Mouse (Mus musculus): ENCODE measurements at regions not wholly inside any gene's neighbourhood (a gene's known extent, or its start where the extent isn't known, plus 50 kb on each side); places are given as distances from the start of the nearest gene placed in this dataset.

GRCm38 (mm10) chr19:45288722-45289121, 53.1 kb upstream of the Lbx1 start:
- no peak for DNase-seq (ENCODE audit: low spot score)

GRCm38 (mm10) chr19:45297812-45298211, 62.2 kb upstream of the Lbx1 start:
- peak; percentile 71 for DNase-seq (ENCODE audit: low spot score)

- no peak for DNase-seq (ENCODE audit: low spot score)
Observed at GRCm38 (mm10) chr19:45299341-45299740, 63.7 kb upstream of the Lbx1 start.

- no peak for DNase-seq (ENCODE audit: low spot score)
Observed at GRCm38 (mm10) chr19:45299768-45300167, 63.8 kb upstream of the Btrc start.

- peak; percentile 86 for DNase-seq (ENCODE audit: low spot score)
Observed at GRCm38 (mm10) chr19:45300691-45301431, 62.7 kb upstream of the Btrc start.

- DNase-seq (ENCODE audit: low spot score): no peak
Observed at GRCm38 (mm10) chr19:45301432-45301732, 62.2 kb upstream of the Btrc start.

- DNase-seq (ENCODE audit: low spot score): peak; percentile 81
Observed at GRCm38 (mm10) chr19:45301733-45302547, 61.6 kb upstream of the Btrc start.

GRCm38 (mm10) chr19:45302548-45303241, 60.8 kb upstream of the Btrc start:
- peak; percentile 35 for DNase-seq (ENCODE audit: low spot score)

GRCm38 (mm10) chr19:45304538-45304937, 59.0 kb upstream of the Btrc start:
- no peak for DNase-seq (ENCODE audit: low spot score)

- no peak for DNase-seq (ENCODE audit: low spot score)
Observed at GRCm38 (mm10) chr19:45307299-45308275, 55.9 kb upstream of the Btrc start.

GRCm38 (mm10) chr19:45308676-45309275, 54.8 kb upstream of the Btrc start:
- DNase-seq (ENCODE audit: low spot score): no peak

GRCm38 (mm10) chr19:45310291-45310881, 53.1 kb upstream of the Btrc start:
- no peak for DNase-seq (ENCODE audit: low spot score)

GRCm38 (mm10) chr19:45310944-45311603, 52.5 kb upstream of the Btrc start:
- peak; percentile 79 for DNase-seq (ENCODE audit: low spot score)

GRCm38 (mm10) chr19:45311831-45312537, 51.5 kb upstream of the Btrc start:
- DNase-seq (ENCODE audit: low spot score): no peak

GRCm38 (mm10) chr19:45312713-45313365, 50.7 kb upstream of the Btrc start:
- peak; percentile 50 for DNase-seq (ENCODE audit: low spot score)

All from embryo, embryonic 10.5 days (tissue).